Mouse (Mus musculus): ENCODE measurements around the gene Ube3b. TPM values are rescaled to one million over a fixed set of nuclear protein-coding genes. Genes with fewer than 3 reads are reported as not detected.

Ube3b gene
- total RNA-seq, 2 experiments from 2014 or later = 98.2 to 98.3 TPM

Small RNA genes within 50 kb of the gene (microRNA-seq; reads per million reads assigned to microRNA genes)
- 0 reads per million in 2 experiments for gene Mir7027

Other genes with a start within 250 kb of the Ube3b start
- 100 to 1,000 TPM; 238 to 247 TPM for gene Acacb, start 234.1 kb upstream of the Ube3b start, total RNA-seq (2021)
- gene Foxn4, start 106.8 kb upstream of the Ube3b start, total RNA-seq (2021) = not detected
- under 1 TPM; 0.27 to 0.85 TPM for gene Myo1h, start 91.4 kb upstream of the Ube3b start, total RNA-seq (2021)
- 10 to 100 TPM; 49.1 to 51.0 TPM for gene Kctd10, start 99 bp upstream of the Ube3b start, total RNA-seq (2021)
- 10 to 100 TPM; 22.3 to 26.3 TPM for gene Mmab, start 63.5 kb downstream of the Ube3b start, total RNA-seq (2021)
- gene Mvk, start 63.7 kb downstream of the Ube3b start, total RNA-seq (2021) = 1 to 10 TPM; 9.2 TPM
- gene Fam222a, start 187.4 kb downstream of the Ube3b start, total RNA-seq (2021) = 1 to 10 TPM; 2.6 to 3.3 TPM

All from heart, adult 18-20 months (tissue).